Mouse (Mus musculus): ENCODE data around the gene Ap1s2.

DNA sequence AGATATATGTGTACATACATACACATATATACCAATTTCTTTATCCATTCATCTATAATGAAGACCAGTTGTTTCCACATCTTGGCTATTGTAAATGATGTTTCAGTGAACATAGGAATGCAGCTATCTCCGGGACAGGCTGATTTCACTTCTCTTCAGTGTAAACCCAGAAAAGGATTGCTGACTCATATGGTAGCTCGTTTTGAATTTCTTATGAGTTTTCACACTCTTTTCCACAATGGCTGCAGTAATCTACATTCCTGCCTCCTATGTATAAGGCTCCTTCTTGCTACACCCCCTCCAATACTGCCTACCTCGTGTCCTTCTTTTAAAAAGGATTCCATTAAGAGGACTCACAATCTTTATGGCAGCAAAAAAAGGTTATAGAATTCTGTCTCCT, 32.9 kb upstream of the Ap1s2 start:
- no peak for TF ChIP-seq CTCF (IDR thresholded peaks at IDR 0.05)
- no peak for TF ChIP-seq POLR2A (IDR thresholded peaks at IDR 0.05; ENCODE audit: insufficient read depth, low read depth, low read length)
